Mouse (Mus musculus): ENCODE data around the gene Slc26a1.
"Not testable (repeated sequence)": the region's sequence is repeated elsewhere in the genome, so short reads cannot be mapped to it uniquely, and the experiment has no call there.

The Slc26a1 gene

GRCm38 (mm10) chr5:108658611-108659010, 16.8 kb downstream of the Slc26a1 start:
- in situ Hi-C loops (cut with MboI; ENCODE audit: low sequenced_read_pairs): no loop called here

- in situ Hi-C loops (cut with MboI; ENCODE audit: low sequenced_read_pairs): no loop called here
Measured at GRCm38 (mm10) chr5:108657406-108657805, 18.0 kb downstream of the Slc26a1 start.

- in situ Hi-C loops (cut with MboI; ENCODE audit: low sequenced_read_pairs): no loop called here
Measured at GRCm38 (mm10) chr5:108655891-108656650, 19.3 kb downstream of the Slc26a1 start.

GRCm38 (mm10) chr5:108655381-108655780, 20.0 kb downstream of the Slc26a1 start:
- in situ Hi-C loops (cut with MboI; ENCODE audit: low sequenced_read_pairs): no loop called here

GRCm38 (mm10) chr5:108654444-108654990, 20.9 kb downstream of the Slc26a1 start:
- in situ Hi-C loops (cut with MboI; ENCODE audit: low sequenced_read_pairs): no loop called here

GRCm38 (mm10) chr5:108653341-108653740, 22.0 kb downstream of the Slc26a1 start:
- in situ Hi-C loops (cut with MboI; ENCODE audit: low sequenced_read_pairs): no loop called here

- in situ Hi-C loops (cut with MboI; ENCODE audit: low sequenced_read_pairs): no loop called here
Measured at GRCm38 (mm10) chr5:108651823-108652222, 23.5 kb downstream of the Slc26a1 start.

- in situ Hi-C loops (cut with MboI; ENCODE audit: low sequenced_read_pairs): no loop called here
Measured at GRCm38 (mm10) chr5:108651136-108651720, 24.1 kb downstream of the Slc26a1 start.

GRCm38 (mm10) chr5:108650341-108650740, 25.0 kb downstream of the Slc26a1 start:
- in situ Hi-C loops (cut with MboI; ENCODE audit: low sequenced_read_pairs): no loop called here

- in situ Hi-C loops (cut with MboI; ENCODE audit: low sequenced_read_pairs): no loop called here
Measured at GRCm38 (mm10) chr5:108648937-108649576, 26.3 kb downstream of the Slc26a1 start.

- in situ Hi-C loops (cut with MboI; ENCODE audit: low sequenced_read_pairs): no loop called here
Measured at GRCm38 (mm10) chr5:108647820-108648465, 27.4 kb downstream of the Slc26a1 start.

GRCm38 (mm10) chr5:108647311-108647710, 28.1 kb downstream of the Slc26a1 start:
- in situ Hi-C loops (cut with MboI; ENCODE audit: low sequenced_read_pairs): no loop called here

- in situ Hi-C loops (cut with MboI; ENCODE audit: low sequenced_read_pairs): no loop called here
Measured at GRCm38 (mm10) chr5:108646343-108646660, 29.1 kb downstream of the Slc26a1 start.

GRCm38 (mm10) chr5:108645651-108646342, 29.6 kb downstream of the Slc26a1 start:
- in situ Hi-C loops (cut with MboI; ENCODE audit: low sequenced_read_pairs): no loop called here

- in situ Hi-C loops (cut with MboI; ENCODE audit: low sequenced_read_pairs): no loop called here
Measured at GRCm38 (mm10) chr5:108643674-108644073, 31.7 kb downstream of the Slc26a1 start.

- in situ Hi-C loops (cut with MboI; ENCODE audit: low sequenced_read_pairs): no loop called here
Measured at GRCm38 (mm10) chr5:108636172-108636571, 39.2 kb downstream of the Slc26a1 start.

- in situ Hi-C loops (cut with MboI; ENCODE audit: low sequenced_read_pairs): not testable (repeated sequence)
Measured at GRCm38 (mm10) chr5:108634088-108634487, 41.3 kb downstream of the Slc26a1 start.

GRCm38 (mm10) chr5:108633676-108634075, 41.7 kb downstream of the Slc26a1 start:
- in situ Hi-C loops (cut with MboI; ENCODE audit: low sequenced_read_pairs): no loop called here

GRCm38 (mm10) chr5:108629634-108630483, 45.5 kb downstream of the Slc26a1 start, which contains the start of the genes Gak and Tmem175:
Gene Gak (minus strand): TSS chr5:108629755.
Gene Tmem175 (plus strand): TSS chr5:108629770.
- in situ Hi-C loops (cut with MboI; ENCODE audit: low sequenced_read_pairs): no loop called here

Data from CH12F3 (cell line).